Mouse (Mus musculus) WW6 (cell line): ENCODE measurements around the gene Cdc42se2.

Experiments used
- DNase-seq: peaks from one replicate; pipeline ENCODE4 v3.0.0-alpha.2; 2013; ENCODE audit warnings: low read depth, low spot score

Gene Cdc42se2

GRCm38 (mm10) chr11:54793173-54793572 is 5.7 kb upstream of the Cdc42se2 start:
- DNase-seq: no peak

GRCm38 (mm10) chr11:54791458-54791857 is 4.0 kb upstream of the Cdc42se2 start:
- DNase-seq: no peak

GRCm38 (mm10) chr11:54786858-54787487 is 502 bp downstream of the Cdc42se2 start:
- peak; percentile 42 for DNase-seq

GRCm38 (mm10) chr11:54785566-54785965 is 1.9 kb downstream of the Cdc42se2 start:
- DNase-seq: no peak

- no peak for DNase-seq
These were observed 3.0 kb downstream of the Cdc42se2 start for GRCm38 (mm10) chr11:54784436-54784835.

- no peak for DNase-seq
These were observed 5.2 kb downstream of the Cdc42se2 start for GRCm38 (mm10) chr11:54782253-54782652.

GRCm38 (mm10) chr11:54779946-54780345 is 7.5 kb downstream of the Cdc42se2 start:
- DNase-seq: no peak

- no peak for DNase-seq
These were observed 9.2 kb downstream of the Cdc42se2 start for GRCm38 (mm10) chr11:54778131-54778844.

GRCm38 (mm10) chr11:54777387-54778130 is 9.9 kb downstream of the Cdc42se2 start:
- DNase-seq: no peak

- DNase-seq: no peak
These were observed 10.6 kb downstream of the Cdc42se2 start for GRCm38 (mm10) chr11:54776735-54777333.

GRCm38 (mm10) chr11:54776367-54776701 is 11.1 kb downstream of the Cdc42se2 start:
- no peak for DNase-seq

- DNase-seq: no peak
These were observed 11.7 kb downstream of the Cdc42se2 start for GRCm38 (mm10) chr11:54775628-54776366.

- no peak for DNase-seq
These were observed 13.0 kb downstream of the Cdc42se2 start for GRCm38 (mm10) chr11:54774282-54775078.

- DNase-seq: no peak
These were observed 15.9 kb downstream of the Cdc42se2 start for GRCm38 (mm10) chr11:54771549-54771948.

- no peak for DNase-seq
These were observed 17.6 kb downstream of the Cdc42se2 start for GRCm38 (mm10) chr11:54769843-54770242.

- DNase-seq: no peak
These were observed 19.3 kb downstream of the Cdc42se2 start for GRCm38 (mm10) chr11:54768116-54768690.

- no peak for DNase-seq
These were observed 22.7 kb downstream of the Cdc42se2 start for GRCm38 (mm10) chr11:54764759-54765158.

- no peak for DNase-seq
These were observed 23.4 kb downstream of the Cdc42se2 start for GRCm38 (mm10) chr11:54764026-54764425.

- no peak for DNase-seq
These were observed 24.7 kb downstream of the Cdc42se2 start for GRCm38 (mm10) chr11:54762735-54763134.

- DNase-seq: no peak
These were observed 29.5 kb downstream of the Cdc42se2 start for GRCm38 (mm10) chr11:54757993-54758392.
